Mouse (Mus musculus) adrenal gland, adult (tissue): ENCODE results near the gene Arhgap9.
"Not testable (repeated sequence)": the region's sequence is repeated elsewhere in the genome, so short reads cannot be mapped to it uniquely, and the experiment has no call there.

Source experiments
- DNase-seq, 2 experiments: peaks; one replicate each; pipeline ENCODE4 v3.0.0; 2022 to 2023; ENCODE audit warnings: low spot score in 1 of 2; ENCODE audit not compliant: inconsistent age in 2 of 2

Arhgap9 gene

GRCm38 (mm10) chr10:127291881-127292638 is 29.7 kb upstream of the Arhgap9 start:
- peak in 1 of 2 experiments; percentile 61 for DNase-seq

GRCm38 (mm10) chr10:127292987-127293538 is 28.7 kb upstream of the Arhgap9 start:
- peak; percentile 79 to 95 for DNase-seq

- DNase-seq, result peak in 1 of 2 experiments; percentile 55
Observed at GRCm38 (mm10) chr10:127293590-127294113, 28.1 kb upstream of the Arhgap9 start.

- peak; percentile 30 to 67 for DNase-seq
Observed at GRCm38 (mm10) chr10:127294895-127295510, 26.8 kb upstream of the Arhgap9 start.

- DNase-seq, result peak; percentile 22 to 48
Observed at GRCm38 (mm10) chr10:127295986-127296794, 25.6 kb upstream of the Arhgap9 start.

GRCm38 (mm10) chr10:127297015-127297871 is 24.5 kb upstream of the Arhgap9 start:
- DNase-seq, result peak; percentile 11 to 52

GRCm38 (mm10) chr10:127300361-127300760 is 21.4 kb upstream of the Arhgap9 start:
- peak in 1 of 2 experiments; percentile 78 for DNase-seq

- no peak for DNase-seq
Observed at GRCm38 (mm10) chr10:127303136-127303535, 18.6 kb upstream of the Arhgap9 start.

GRCm38 (mm10) chr10:127309167-127309566 is 12.6 kb upstream of the Arhgap9 start:
- DNase-seq, result not testable (repeated sequence)

- peak in 1 of 2 experiments; percentile 50 for DNase-seq
Observed at GRCm38 (mm10) chr10:127310523-127311475, 11.0 kb upstream of the Arhgap9 start.

- DNase-seq, result peak; percentile 95 to 99
Observed at GRCm38 (mm10) chr10:127311476-127312355, 10.0 kb upstream of the Arhgap9 start, which contains the start of gene Mars. Gene Mars (minus strand): TSS chr10:127311786.

GRCm38 (mm10) chr10:127312356-127312676 is 9.4 kb upstream of the Arhgap9 start:
- DNase-seq, result peak; percentile 81 to 95

GRCm38 (mm10) chr10:127312858-127313257 is 8.9 kb upstream of the Arhgap9 start:
- DNase-seq, result no peak

- peak; percentile 52 to 60 for DNase-seq
Observed at GRCm38 (mm10) chr10:127313516-127313915, 8.2 kb upstream of the Arhgap9 start.

- DNase-seq, result not testable (repeated sequence)
Observed at GRCm38 (mm10) chr10:127314950-127315349, 6.8 kb upstream of the Arhgap9 start.

GRCm38 (mm10) chr10:127317277-127317676 is 4.5 kb upstream of the Arhgap9 start:
- peak in 1 of 2 experiments; percentile 49 for DNase-seq

GRCm38 (mm10) chr10:127318009-127318408 is 3.8 kb upstream of the Arhgap9 start:
- no peak for DNase-seq

GRCm38 (mm10) chr10:127319969-127320368 is 1.8 kb upstream of the Arhgap9 start:
- DNase-seq, result no peak
